Mouse (Mus musculus) retina, postnatal 7 days (tissue): ENCODE measurements at regions not wholly inside any gene's neighbourhood (a gene's known extent, or its start where the extent isn't known, plus 50 kb on each side); places are given as distances from the start of the nearest gene placed in this dataset.

ENCODE experiments used
- DNase-seq: peaks from one replicate; pipeline ENCODE4 v3.0.0-alpha.2; 2012; ENCODE audit warnings: low read depth, low spot score

DNA sequence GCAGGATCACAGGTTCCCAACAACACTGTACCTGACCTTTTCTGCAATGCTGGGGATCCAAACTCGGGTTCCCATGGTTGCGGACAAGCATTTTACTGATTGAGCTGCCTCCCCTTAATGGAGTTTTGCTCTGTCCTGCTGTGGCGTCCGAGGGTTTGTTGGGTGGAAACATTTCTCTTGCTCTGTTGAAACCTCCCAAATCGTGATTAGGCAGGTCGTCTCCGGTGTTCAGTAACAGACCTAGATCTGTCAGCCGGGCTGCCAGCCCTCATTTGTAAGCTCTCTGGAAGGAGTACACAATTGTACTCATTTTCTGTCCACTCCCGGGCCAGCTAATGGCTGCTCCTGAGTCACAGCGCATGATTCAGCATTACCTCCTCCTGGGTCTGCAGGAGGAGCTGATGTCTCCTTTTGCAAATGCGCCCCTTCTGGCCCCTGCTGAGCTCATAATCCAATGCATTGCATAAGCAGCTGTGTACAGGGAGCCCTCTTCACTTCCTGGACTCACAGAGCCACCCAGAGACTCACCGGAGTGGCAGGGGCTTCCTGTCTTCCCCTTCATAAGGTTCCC lies 49.8 kb upstream of the Sipa1l2 start:
- DNase-seq, result peak; percentile 58
